Mouse (Mus musculus): ENCODE measurements around the gene Dtx3.

Gene Dtx3

GRCm38 (mm10) chr10:127183759-127184158 lies 11.8 kb downstream of the Dtx3 start:
- DNase-seq = no peak

DNA sequence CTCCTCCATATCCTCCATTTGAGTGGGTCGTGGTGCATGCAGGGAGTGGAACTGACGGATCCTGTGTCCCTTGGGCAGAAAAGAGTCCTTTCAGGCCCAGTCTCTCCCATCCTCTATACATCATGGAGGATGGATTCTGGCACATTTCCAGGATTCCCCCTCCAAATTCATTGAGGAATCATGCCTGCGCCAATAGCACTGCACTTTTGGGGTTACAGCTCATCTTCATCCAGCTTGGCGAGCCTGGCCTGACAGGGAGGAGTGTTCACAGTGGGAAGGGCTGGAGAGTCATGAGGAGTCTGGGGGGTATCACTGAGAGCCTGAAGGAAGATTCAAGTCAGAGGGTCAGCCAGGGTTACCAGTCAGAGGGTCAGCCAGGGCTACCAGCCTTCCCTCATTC lies 12.9 kb downstream of the Dtx3 start:
- DNase-seq = no peak

GRCm38 (mm10) chr10:127181566-127181965 lies 14.0 kb downstream of the Dtx3 start:
- DNase-seq = no peak

DNA sequence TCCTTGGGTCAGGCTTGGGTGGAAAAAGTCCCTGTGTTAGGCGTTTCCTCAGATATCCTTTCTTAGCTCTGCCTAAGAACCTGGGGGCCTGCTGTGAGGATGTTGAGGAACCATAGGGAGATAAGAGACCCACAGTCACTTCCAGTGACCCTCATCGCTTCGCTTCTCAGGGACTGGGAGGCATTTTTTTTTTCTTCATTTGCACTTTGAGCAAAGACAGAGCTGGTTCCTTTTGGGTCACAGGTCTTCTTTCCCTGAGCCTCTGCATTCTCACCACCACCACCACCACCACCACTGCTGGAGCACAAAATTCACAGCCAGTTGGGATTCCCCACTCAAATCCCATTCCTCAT lies 14.9 kb downstream of the Dtx3 start:
- no peak for DNase-seq

GRCm38 (mm10) chr10:127179871-127180694 lies 15.4 kb downstream of the Dtx3 start, which contains the start of gene Slc26a10:
Gene Slc26a10, minus strand, starts transcription at chr10:127180645.
- no peak for DNase-seq

DNA sequence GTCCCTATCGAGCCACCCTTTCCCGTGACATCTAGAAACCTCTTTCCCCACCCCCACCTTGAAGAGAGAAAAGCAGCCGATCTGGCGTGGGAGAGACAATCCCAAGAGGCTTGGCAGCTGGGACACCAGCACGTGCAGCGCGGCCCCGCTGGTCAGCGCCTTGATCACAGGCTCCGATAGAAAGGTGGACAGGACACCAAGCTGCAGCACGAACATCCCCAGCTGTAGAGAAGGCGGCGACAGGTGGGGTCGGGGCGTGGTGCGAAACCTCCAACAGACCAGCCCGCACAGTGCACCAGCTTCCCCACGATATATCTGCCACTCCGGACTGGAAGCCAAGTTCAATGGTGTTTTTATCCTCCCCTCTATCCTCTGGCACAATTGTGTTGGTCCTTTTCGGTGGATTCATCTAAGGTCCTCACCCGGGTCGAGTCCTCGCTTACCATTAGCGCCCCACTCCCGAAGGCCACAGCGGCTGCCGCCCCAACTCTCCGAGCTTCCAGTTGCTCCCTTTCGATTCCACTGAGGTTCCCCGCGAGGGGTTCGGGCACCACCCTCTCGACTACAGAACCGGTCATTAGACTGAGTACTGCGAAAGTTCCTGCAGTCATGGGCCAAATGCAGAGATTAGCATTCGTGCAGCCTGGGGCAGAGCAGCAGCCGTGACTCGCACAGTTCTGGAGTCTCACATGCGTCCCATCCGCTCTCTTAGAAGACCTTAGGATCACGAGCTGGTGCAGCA lies 17.1 kb downstream of the Dtx3 start:
- DNase-seq = no peak

- DNase-seq = peak; percentile 79
Measured at GRCm38 (mm10) chr10:127177719-127178118, 17.8 kb downstream of the Dtx3 start.

GRCm38 (mm10) chr10:127177235-127177634 lies 18.3 kb downstream of the Dtx3 start:
- no peak for DNase-seq

- DNase-seq = no peak
Measured at GRCm38 (mm10) chr10:127176756-127177155, 18.8 kb downstream of the Dtx3 start.

DNA sequence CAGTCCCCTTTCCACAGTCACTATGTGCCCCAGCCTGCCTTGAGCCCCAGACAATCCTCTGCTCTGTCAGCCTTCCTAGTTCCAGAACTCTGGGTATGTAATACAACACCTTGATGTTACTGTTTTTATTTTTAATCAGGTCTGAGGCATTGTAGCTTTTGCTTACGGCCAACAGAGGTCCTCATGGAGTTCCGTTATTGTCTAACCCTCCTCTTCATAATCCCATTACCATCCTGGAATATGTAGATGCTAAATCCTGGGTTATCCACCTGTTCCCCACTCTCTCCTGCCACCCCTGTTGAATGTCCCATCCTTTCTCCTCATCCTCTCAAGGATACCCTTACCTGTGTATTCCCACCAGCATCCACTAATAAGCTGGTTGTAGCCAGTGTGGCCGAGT lies 19.3 kb downstream of the Dtx3 start:
- no peak for DNase-seq

DNA sequence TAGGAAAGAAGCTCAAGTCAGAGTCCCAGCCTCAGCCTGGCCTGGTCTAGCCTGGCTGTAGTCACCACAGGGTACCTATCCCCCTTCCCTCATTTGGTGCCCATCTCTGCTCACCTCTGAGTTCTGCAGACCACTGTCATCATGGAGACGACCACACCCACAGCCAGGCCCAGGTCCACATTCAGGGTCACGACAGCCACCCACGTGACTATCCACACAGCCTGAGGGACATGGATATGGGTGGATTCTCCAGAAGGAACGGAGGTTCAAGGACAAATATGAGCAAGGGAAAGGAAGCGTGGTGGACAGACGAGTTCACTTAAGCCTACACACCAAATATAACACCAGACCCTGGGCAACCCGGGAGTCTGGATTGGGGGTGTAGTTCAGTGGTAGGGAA lies 21.4 kb downstream of the Dtx3 start:
- no peak for DNase-seq

DNA sequence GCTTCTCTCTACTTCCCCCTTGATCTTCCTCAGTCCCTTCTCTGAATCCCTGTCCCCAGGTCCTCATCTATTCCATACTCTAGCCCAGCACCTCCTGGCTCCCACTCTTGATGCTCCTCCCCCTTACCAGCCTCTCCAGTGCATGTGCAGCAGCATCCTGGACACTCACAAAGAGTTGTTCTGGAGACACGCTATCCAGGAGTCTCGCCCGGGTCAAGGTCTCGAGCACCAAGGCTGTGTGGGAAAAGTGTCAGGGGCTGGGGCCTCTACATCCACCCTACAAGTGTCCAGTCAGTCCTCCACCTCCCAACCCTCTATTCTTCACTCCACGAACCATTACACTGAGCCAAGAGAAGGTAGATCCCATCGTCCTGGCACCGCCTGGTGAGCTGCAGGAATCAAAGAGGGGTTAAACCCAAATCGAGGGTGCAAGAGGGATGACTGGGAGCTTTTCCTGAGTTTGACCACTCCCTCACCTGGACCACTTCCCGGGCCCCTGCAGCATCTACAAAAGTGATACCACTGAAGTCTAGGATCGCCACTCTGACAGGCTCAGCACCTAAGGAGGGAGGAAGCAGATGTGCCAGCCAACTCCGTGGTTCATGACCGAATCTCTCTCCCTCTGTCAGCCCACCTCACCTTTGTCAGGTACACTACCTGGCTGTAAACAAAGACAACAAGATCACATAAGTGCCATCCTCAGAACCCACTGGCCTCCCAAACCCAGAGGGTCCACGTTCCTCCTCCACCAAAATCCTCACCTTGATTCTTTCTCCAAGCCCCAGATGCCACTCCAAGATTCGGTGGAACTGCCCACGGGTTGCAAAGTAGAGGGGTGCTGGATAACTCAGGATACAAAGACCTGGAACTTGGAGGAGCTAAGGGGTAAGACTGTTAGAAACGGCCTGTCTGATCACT lies 22.1 kb downstream of the Dtx3 start:
- DNase-seq = no peak

- DNase-seq = no peak
Measured at GRCm38 (mm10) chr10:127171631-127172200, 23.8 kb downstream of the Dtx3 start.

GRCm38 (mm10) chr10:127170837-127171272 lies 24.7 kb downstream of the Dtx3 start:
- DNase-seq = peak; percentile 83

DNA sequence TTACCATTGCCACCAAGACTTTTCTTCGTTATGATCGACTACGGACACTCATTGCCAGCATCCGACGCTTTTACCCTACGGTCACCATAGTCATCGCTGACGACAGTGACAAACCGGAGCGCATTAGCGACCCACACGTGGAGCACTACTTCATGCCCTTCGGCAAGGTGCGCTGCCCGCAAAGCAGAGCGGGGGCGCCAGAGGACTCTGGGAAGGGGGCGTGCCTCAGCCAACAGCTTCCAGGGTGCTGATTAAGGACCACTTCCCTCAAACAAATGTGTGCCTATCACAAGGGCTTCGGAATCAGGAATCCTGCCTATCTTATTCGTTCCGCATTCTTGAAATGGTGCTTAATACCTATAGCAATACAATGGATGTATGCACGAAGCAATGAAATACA lies 25.5 kb downstream of the Dtx3 start:
- no peak for DNase-seq

- DNase-seq = no peak
Measured at GRCm38 (mm10) chr10:127167614-127168192, 27.8 kb downstream of the Dtx3 start.

GRCm38 (mm10) chr10:127166771-127167613 lies 28.5 kb downstream of the Dtx3 start:
- DNase-seq = no peak

DNA sequence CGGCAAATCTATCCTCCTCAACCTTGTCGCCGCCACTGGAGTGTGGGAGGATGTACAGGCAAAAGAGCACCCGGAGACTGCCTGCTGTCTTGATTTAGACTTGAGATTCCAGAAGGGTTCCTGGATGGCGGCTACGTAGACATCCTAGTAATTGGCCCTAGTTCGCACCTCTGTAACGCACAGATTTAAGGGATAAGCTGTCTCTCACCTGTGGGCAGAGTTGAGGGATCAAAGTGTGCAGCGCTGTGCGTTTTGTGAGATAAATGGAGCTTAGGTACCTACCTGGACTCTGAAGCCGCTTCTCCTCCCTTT lies 29.2 kb downstream of the Dtx3 start:
- no peak for DNase-seq

- no peak for DNase-seq
Measured at GRCm38 (mm10) chr10:127165654-127166403, 29.7 kb downstream of the Dtx3 start.

DNA sequence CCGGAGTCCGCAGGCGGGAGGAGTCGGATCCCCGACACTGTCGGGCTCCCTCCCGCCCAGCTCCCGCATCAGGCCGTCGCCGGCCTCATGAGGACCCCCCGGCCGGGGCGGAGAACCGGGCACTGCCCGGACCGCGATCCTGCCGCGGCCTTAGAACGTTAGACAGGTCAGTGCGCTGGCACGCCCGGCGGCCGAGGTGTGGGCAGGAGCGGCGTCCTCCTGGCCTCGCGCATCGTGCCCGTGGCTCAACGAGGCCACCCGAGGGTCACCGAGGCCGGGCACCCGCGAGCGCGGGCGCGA lies 30.2 kb downstream of the Dtx3 start:
- no peak for DNase-seq
